Mouse (Mus musculus) liver, postnatal 0 days (tissue): ENCODE results near the gene Pparg. TPM values are rescaled to one million over a fixed set of nuclear protein-coding genes. Genes with fewer than 3 reads are reported as not detected.

Experiments
- ATAC-seq: fragments of 200-750 bp; cut with Nextera tagmentation; 2 replicates; pipeline ENCODE4 v1.8.0; 2017; ENCODE audit warnings: mild to moderate bottlenecking, moderate library complexity
- DNase-seq: peaks from one replicate; pipeline ENCODE4 v3.0.0-alpha.2; 2016
- H3K27ac ChIP-seq: fragments of 300-500 bp; sonication (generic); 2 replicates; pipeline ENCODE4 v1.5.1; 2014; ENCODE audit warnings: antibody characterized with exemption, moderate library complexity, mild to moderate bottlenecking, low read depth
- H3K27me3 ChIP-seq: fragments of 300-500 bp; sonication (generic); 2 replicates; pipeline ENCODE4 v1.6.1; 2014; ENCODE audit warnings: low read length, control low read depth, mixed read lengths; ENCODE audit not compliant: insufficient read depth
- H3K36me3 ChIP-seq: fragments of 300-500 bp; sonication (generic); replicated peaks from 2 replicates; pipeline ENCODE4 v1.6.1; 2014; ENCODE audit warnings: mild to moderate bottlenecking, control low read depth, low read length, moderate library complexity, mixed read lengths; ENCODE audit not compliant: insufficient read depth
- H3K4me1 ChIP-seq: fragments of 300-500 bp; sonication (generic); 2 replicates; pipeline ENCODE4 v1.6.1; 2014; ENCODE audit warnings: antibody characterized with exemption, mild to moderate bottlenecking, control low read depth; ENCODE audit not compliant: insufficient read depth
- H3K4me2 ChIP-seq: fragments of 300-500 bp; sonication (generic); 2 replicates; pipeline ENCODE4 v1.6.1; 2014; ENCODE audit warnings: low read depth, mild to moderate bottlenecking, low read length, moderate library complexity, mixed read lengths
- H3K4me3 ChIP-seq: fragments of 300-500 bp; sonication (generic); 2 replicates; pipeline ENCODE4 v1.5.1; 2014; ENCODE audit warnings: low read depth, low read length
- H3K9ac ChIP-seq: fragments of 300-500 bp; sonication (generic); replicated peaks from 2 replicates; pipeline ENCODE4 v1.6.1; 2014; ENCODE audit warnings: mild to moderate bottlenecking, moderate library complexity
- H3K9me3 ChIP-seq: fragments of 300-500 bp; sonication (generic); 2 replicates; pipeline ENCODE4 v1.6.1; 2016; ENCODE audit warnings: mild to moderate bottlenecking, control low read depth, low read length, mixed read lengths
- CTCF ChIP-seq: sonication (generic); IDR thresholded peaks from 2 replicates; pipeline ENCODE4 v1.5.1; 2016; ENCODE audit warnings: antibody characterized with exemption, low read depth
- EP300 ChIP-seq: IDR thresholded peaks from 2 replicates; pipeline ENCODE4 v1.6.1; 2016; ENCODE audit warnings: antibody characterized with exemption, low read depth, mild to moderate bottlenecking
- WGBS: fragments of 180-500 bp; shearing (Covaris S2); extraction: QIAGEN DNeasy Blood & Tissue Kit; methylation state at CpG from one replicate; pipeline ENCODE4 v1.1.7; 2014; ENCODE audit not compliant: insufficient replicate concordance; 5-methylcytosine and 5-hydroxymethylcytosine counted together
- polyA plus RNA-seq: library from polyadenylated mRNA; unstranded; fragments of >200 nt; fragmentation: Nextera tagmentation; extraction: Ambion mirVana; gene quantifications from 2 replicates; pipeline ENCODE4 v1.2.1, GENCODE M21; 2015

The Pparg gene
- polyA plus RNA-seq, 1 experiment from 2014 or later, result 4.9 TPM

DNA sequence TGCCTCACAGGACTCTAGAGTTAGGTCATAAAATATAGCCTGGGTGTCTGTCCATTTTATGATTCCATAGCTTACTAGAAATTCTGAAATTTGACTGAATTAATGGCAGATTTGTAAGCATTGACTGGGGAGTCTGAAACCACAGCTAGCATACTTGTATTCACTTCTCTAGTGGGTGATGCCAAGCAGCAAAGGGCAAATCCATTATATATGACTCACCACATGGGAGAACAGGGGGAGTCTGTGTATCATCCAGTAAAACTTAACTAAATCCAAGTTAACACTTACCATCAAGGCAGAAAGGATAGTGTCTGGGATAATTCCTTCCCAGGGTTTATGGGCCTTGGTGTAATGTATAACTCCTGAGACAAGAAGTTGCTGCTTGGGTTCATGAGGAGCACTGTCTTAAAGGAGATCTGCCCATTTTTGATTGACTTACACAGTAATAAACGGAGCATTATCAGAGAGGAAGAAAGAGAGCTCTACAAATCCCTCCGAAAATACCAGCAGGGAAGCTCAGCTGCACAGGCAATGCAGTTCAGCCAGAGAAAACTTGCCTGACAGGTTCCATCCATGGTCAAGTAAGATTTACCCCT is 27.6 kb upstream of the Pparg start:
- no peaks in the 10 kb centered on the region for H3K36me3 ChIP-seq
- no peak for TF ChIP-seq CTCF
- no peak for TF ChIP-seq EP300
- WGBS, result 52% methylated on average over 2 of the region's 2 CpGs

DNA sequence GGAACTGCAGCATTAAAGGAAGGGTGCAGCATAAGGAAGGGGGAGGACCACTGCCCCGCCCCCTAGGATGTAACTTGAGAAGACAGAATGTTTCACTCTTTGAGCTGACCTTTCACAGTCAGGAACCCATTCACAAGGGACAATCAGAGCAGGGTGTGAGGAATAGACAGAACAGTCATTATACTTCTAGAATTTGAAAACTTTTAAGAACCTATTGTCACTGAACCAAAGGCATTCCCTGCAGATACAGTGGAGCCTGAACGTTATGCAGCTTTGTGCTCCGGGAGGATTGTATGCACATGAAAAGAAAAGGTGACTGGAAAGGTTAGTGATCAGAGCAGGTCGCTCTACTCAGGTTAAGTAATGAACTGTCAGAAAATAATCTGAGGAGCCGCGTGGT is 25.2 kb upstream of the Pparg start:
- TF ChIP-seq CTCF (no peak), EP300 (no peak)
- ATAC-seq (no peak), DNase-seq (no peak)
- H3K9ac ChIP-seq, result no peak overlapping the region
- no peak overlapping the region for H3K4me3 ChIP-seq
- no peaks in the 10 kb centered on the region for H3K9me3 ChIP-seq
- no peak overlapping the region for H3K27ac ChIP-seq
- H3K4me1 ChIP-seq, result no peaks in the 10 kb centered on the region
- WGBS, result 69% methylated on average over 6 of the region's 6 CpGs
- H3K36me3 ChIP-seq, result no peaks in the 10 kb centered on the region
- H3K4me2 ChIP-seq, result no peak overlapping the region
- H3K27me3 ChIP-seq, result no peaks in the 10 kb centered on the region

More for the DNA sequence above, 27.6 kb upstream of the Pparg start:
- ATAC-seq, result no peak
- Histone ChIP-seq H3K9me3 (no peaks in the 10 kb centered on the region), H3K27ac (no peak overlapping the region), H3K4me2 (no peak overlapping the region), H3K4me3 (no peak overlapping the region), H3K27me3 (no peaks in the 10 kb centered on the region), H3K4me1 (no peaks in the 10 kb centered on the region), H3K9ac (no peak overlapping the region)
- DNase-seq, result no peak

DNA sequence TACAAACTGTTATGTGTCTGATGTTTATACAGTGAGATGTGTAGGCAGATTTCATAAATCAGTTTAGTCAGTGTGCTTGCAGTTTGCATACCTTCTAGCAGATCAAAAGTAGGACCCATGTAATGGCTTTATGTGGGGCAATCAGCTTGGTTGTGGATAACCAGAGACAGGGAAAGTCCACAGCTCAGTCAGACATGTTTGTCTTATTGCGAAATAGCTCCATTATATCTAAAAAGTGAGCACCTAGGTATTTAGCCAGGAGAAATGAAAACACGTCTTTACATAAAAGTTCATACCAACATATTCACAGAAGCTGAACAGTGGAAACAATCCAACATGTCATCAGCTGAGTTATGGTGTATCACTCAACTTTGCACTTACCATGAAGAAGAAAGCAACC is 20.7 kb upstream of the Pparg start:
- Histone ChIP-seq H3K27ac (no peak overlapping the region), H3K36me3 (no peaks in the 10 kb centered on the region), H3K9me3 (no peaks in the 10 kb centered on the region), H3K9ac (no peak overlapping the region), H3K27me3 (no peaks in the 10 kb centered on the region), H3K4me2 (no peak overlapping the region), H3K4me3 (no peak overlapping the region), H3K4me1 (peaks cover 3% of the 10 kb centered on the region; the same call in 1 of the 2 replicates)
- ATAC-seq (no peak), DNase-seq (no peak)
- no peak for TF ChIP-seq EP300
- TF ChIP-seq CTCF, result no peak
- WGBS, result 74% methylated on average over 2 of the region's 2 CpGs

DNA sequence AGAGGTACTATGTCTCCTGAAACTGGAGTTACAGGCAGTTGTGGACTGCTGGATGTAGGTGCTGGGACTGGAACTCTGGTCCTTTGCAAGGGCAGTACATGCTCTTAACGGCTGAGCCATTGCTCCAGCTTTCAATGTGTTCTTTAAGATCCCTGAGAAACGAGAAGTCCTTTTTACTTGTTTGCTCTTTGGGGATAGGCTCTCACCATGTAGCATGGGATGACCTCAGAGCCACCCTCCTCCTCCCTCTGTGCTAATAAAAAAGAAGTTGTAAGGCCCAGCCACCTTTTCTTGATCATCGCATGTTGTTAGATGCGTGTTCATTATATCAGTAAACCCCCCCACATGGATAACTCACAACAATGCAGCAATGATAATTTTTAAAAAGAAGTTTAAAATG is 17.7 kb upstream of the Pparg start:
- TF ChIP-seq EP300 (no peak), CTCF (no peak)
- no peaks in the 10 kb centered on the region for H3K27me3 ChIP-seq
- DNase-seq (no peak), ATAC-seq (no peak)
- 74% methylated on average over 4 of the region's 4 CpGs for WGBS
- H3K4me3 ChIP-seq, result no peak overlapping the region
- no peak overlapping the region for H3K4me2 ChIP-seq
- no peaks in the 10 kb centered on the region for H3K36me3 ChIP-seq
- peaks cover 3% of the 10 kb centered on the region; the same call in 1 of the 2 replicates for H3K4me1 ChIP-seq
- no peak overlapping the region for H3K27ac ChIP-seq
- H3K9me3 ChIP-seq, result no peaks in the 10 kb centered on the region
- H3K9ac ChIP-seq, result no peak overlapping the region

DNA sequence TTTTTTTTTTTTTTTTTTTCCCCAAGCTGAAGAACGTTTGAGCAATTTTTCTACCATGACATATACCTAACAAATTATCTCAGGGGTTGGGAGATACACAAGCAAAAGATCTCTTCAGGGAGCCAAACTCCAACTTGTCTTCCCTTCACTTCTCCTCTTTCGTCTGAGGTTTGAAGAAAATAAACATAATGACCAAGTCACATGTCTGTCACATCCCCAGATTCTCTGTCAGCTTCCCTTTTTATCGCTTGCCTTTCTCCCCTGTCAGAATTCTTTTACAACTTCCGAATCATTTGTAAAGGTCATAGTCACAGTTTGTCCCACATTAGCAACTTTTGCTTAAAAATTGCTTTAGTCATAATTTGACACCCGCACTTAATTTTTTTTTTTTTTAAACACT is 17.2 kb upstream of the Pparg start:
- DNase-seq, result no peak
- TF ChIP-seq EP300 (no peak), CTCF (no peak)
- Histone ChIP-seq H3K27me3 (no peaks in the 10 kb centered on the region), H3K4me2 (peak overlapping the region; percentile 42; the same call in 1 of the 2 replicates), H3K9ac (no peak overlapping the region), H3K4me3 (no peak overlapping the region), H3K9me3 (no peaks in the 10 kb centered on the region), H3K4me1 (peaks cover 3% of the 10 kb centered on the region; the same call in 1 of the 2 replicates), H3K27ac (no peak overlapping the region), H3K36me3 (no peaks in the 10 kb centered on the region)
- no peak for ATAC-seq
- WGBS, result 32% methylated on average over 5 of the region's 5 CpGs

DNA sequence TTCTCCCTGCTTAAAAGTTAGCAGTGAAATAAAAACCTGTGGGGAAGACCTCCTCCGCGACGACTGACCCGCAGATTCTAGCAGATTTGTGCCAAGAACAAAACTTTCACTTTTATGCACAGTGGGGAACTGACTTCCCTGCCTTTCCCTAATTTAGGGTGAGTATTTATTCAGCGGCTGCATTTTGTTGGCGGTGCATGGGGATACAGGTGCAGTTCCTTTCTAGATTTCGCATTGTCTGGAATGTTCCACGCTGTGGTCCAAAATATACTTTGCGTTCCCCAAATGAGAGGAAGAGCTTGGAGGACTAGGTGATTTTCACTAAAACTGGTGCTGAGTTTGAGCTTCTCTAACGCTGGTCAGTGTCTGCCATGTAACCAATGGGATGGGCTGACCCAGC is 16.6 kb upstream of the Pparg start:
- H3K36me3 ChIP-seq, result no peaks in the 10 kb centered on the region

More for the DNA sequence above, 16.6 kb upstream of the Pparg start:
- H3K4me2 ChIP-seq, result peak overlapping the region; percentile 42
- WGBS, result 32% methylated on average over 10 of the region's 10 CpGs
- H3K27ac ChIP-seq, result 0 out of 2 replicates have a peak overlapping the region, but pooled peaks have one; percentile 13
- H3K4me1 ChIP-seq, result peaks cover 3% of the 10 kb centered on the region; the same call in 1 of the 2 replicates
- no peaks in the 10 kb centered on the region for H3K27me3 ChIP-seq
- H3K4me3 ChIP-seq, result no peak overlapping the region
- no peak overlapping the region for H3K9ac ChIP-seq
- no peak for ATAC-seq
- no peaks in the 10 kb centered on the region for H3K9me3 ChIP-seq
- TF ChIP-seq CTCF (no peak), EP300 (no peak)
- DNase-seq, result no peak
